Mouse (Mus musculus): ENCODE measurements around the gene 1700013H16Rik. TPM values are rescaled to one million over a fixed set of nuclear protein-coding genes. Genes with fewer than 3 reads are reported as not detected.

Gene 1700013H16Rik
- not detected for polyA plus RNA-seq (2017; shearing (Covaris generic))

DNA sequence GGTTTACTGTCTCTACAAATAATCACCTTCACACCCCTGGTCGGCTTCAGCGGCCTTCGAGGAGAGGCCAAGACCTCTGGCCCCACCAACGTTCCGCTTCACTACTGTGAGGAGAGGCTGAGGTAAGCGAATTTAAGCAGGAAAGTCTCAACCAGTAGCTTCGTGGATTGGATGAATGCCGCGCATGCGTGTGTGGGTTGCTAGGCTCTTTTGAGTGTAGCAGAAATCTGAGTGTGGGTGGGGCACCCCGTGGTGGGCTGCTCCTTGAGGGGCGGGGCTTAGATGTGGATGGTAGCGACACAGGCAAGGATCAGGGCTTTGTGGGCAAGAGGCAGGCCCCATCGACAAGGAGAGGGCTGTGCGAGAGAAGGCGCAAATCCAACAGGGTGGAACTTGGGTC, at the start of gene 1700013H16Rik:
TSS of gene 1700013H16Rik (minus strand) at position 96 of the 400 bp plus-strand sequence.

DNA sequence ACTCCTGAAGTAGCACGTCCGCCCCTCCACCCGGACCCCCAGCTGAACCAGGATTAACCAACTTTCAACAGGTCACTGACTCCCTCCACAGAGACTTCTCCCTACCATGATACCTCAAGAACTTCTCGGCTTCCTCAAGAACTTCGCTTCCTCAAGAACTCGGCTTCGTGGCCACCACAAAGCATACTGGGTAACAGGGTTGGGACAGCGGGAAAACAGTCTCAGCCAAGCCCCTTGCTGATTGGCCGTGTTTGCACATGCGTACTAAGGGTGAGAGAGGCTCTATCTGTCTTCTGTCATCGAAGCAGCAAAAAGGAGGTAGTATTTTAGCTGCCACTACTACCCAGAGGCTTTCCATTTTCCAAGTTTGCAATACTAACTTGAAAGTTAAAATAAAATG, 39.9 kb upstream of the 1700013H16Rik start, which contains the start of gene Xlr:
TSS of gene Xlr (minus strand) at position 188 of the 400 bp plus-strand sequence.

DNA sequence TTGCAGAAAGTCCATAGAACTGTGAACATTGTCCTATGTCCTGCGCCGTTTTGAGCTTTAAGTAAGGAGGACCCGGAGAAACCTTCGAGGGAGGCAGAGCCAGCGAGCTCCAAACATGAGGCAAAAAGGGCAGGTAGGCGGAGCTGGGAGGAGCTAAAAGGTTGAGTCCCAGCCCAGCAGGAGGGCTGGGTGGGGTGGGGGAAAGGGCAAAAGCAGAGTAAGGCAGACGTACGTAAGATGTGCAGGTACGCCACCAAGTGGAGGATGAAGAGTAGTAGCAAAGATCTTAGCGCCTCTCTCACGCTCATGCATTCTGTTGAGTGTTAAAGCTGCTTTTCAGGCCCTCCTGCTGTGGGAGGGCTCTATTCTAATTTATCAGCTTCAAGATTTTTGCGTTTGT, 18.6 kb upstream of the 1700013H16Rik start, which contains the start of gene Zfp36l3:
TSS of gene Zfp36l3 (minus strand) at position 119 of the 400 bp plus-strand sequence.

DNA sequence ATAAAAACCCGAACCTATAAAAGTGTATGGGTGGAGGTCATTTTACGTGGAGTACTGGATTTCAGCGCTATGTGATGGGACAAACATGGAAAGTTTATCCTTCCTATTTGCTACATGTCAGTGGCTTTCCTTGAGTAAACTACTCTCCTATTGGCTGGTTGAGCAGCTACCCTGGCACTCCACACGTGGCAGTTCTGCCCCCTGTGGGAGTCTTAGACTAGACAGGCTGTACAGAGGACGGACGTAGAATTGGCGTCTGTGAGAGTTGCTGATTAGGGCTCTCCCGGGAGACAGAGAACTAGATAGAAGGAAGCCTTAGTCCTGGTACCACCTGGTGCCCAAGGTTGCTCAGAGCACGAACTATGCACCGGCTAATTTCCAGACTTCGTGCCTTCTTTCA, 33.0 kb downstream of the 1700013H16Rik start, which contains the start of gene 4930502E18Rik:
TSS of gene 4930502E18Rik (plus strand) at position 231 of the 400 bp plus-strand sequence.

Other genes starting within 250 kb of the 1700013H16Rik start
- 10 to 100 TPM; 23.0 to 37.9 TPM for gene Rtl8c, start 149.8 kb downstream of the 1700013H16Rik start, polyA plus RNA-seq (2017; shearing (Covaris generic))
- not detected for gene Gm14597, start 148.9 kb downstream of the 1700013H16Rik start, polyA plus RNA-seq (2017; shearing (Covaris generic))
- gene Rtl8a, start 114.1 kb downstream of the 1700013H16Rik start, polyA plus RNA-seq (2017; shearing (Covaris generic)) = 10 to 100 TPM; 28.2 to 30.8 TPM
- 10 to 100 TPM; 22.5 to 25.8 TPM for gene Rtl8b, start 87.4 kb downstream of the 1700013H16Rik start, polyA plus RNA-seq (2017; shearing (Covaris generic))
- gene 4930502E18Rik, start 33.0 kb downstream of the 1700013H16Rik start, polyA plus RNA-seq (2017; shearing (Covaris generic)) = under 1 TPM in 1 of 2 experiments, not detected in 1; 0.14 TPM
- not detected for gene Zfp36l3, start 18.6 kb upstream of the 1700013H16Rik start, polyA plus RNA-seq (2017; shearing (Covaris generic))
- 1 to 10 TPM; 3.3 to 4.1 TPM for gene Xlr, start 39.9 kb upstream of the 1700013H16Rik start, polyA plus RNA-seq (2017; shearing (Covaris generic))